Mouse (Mus musculus) myocyte (in vitro differentiated cells): ENCODE measurements at regions not wholly inside any gene's neighbourhood (a gene's known extent, or its start where the extent isn't known, plus 50 kb on each side); places are given as distances from the start of the nearest gene placed in this dataset.

Source experiments
- CEBPB ChIP-seq: IDR thresholded peaks from 2 replicates; pipeline ENCODE4 v1.6.1; 2011; ENCODE audit warnings: mild to moderate bottlenecking, moderate library complexity; ENCODE audit not compliant: poor library complexity, insufficient read depth, severe bottlenecking
- E2F4 ChIP-seq: IDR thresholded peaks from one replicate; pipeline ENCODE4 v1.6.1; 2011; ENCODE audit warnings: mild to moderate bottlenecking, control low read depth, moderate library complexity; ENCODE audit not compliant: insufficient read depth
- MAX ChIP-seq: IDR thresholded peaks from one replicate; pipeline ENCODE4 v1.6.1; 2011; ENCODE audit warnings: low read depth, mild to moderate bottlenecking, control low read depth
- MYOG ChIP-seq, 3 experiments: IDR thresholded peaks; one replicate each; pipeline ENCODE4 v1.6.1; 2011; ENCODE audit warnings: control low read depth in 2 of 3, low read depth in 2 of 3, mild to moderate bottlenecking in 2 of 3; ENCODE audit not compliant: insufficient read length in 2 of 3, control insufficient read depth in 1 of 3, insufficient read depth in 1 of 3
- POLR2A ChIP-seq: IDR thresholded peaks from one replicate; pipeline ENCODE4 v1.6.1; 2011; ENCODE audit warnings: low read depth, mild to moderate bottlenecking, control low read depth, moderate library complexity; ENCODE audit not compliant: insufficient read length
- POLR2AphosphoS2 ChIP-seq: IDR thresholded peaks from one replicate; pipeline ENCODE4 v1.6.1; 2011; ENCODE audit warnings: low read depth, control low read depth; ENCODE audit not compliant: insufficient read length
- TCF12 ChIP-seq: IDR thresholded peaks from one replicate; pipeline ENCODE4 v1.6.1; 2011; ENCODE audit warnings: mild to moderate bottlenecking, control low read depth; ENCODE audit not compliant: poor library complexity, insufficient read depth, severe bottlenecking
- USF1 ChIP-seq: IDR thresholded peaks from one replicate; pipeline ENCODE4 v1.6.1; 2011; ENCODE audit warnings: low read depth, mild to moderate bottlenecking, control low read depth, moderate library complexity

GRCm38 (mm10) chr13:119378404-119379037 lies 49.9 kb upstream of the Paip1 start:
- TF ChIP-seq POLR2A (no peak), E2F4 (no peak), POLR2AphosphoS2 (no peak), CEBPB (no peak), MYOG (IDR thresholded peaks at IDR 0.05; ENCODE audit: control insufficient read depth in 1 of 3, insufficient read depth in 1 of 3, insufficient read length in 2 of 3, low read depth in 2 of 3) (no peak), USF1 (no peak), MAX (no peak), TCF12 (no peak)
